Mouse (Mus musculus) hindbrain, embryonic 11.5 days (tissue): Measurements from ENCODE around the gene Slc22a7. TPM values are rescaled to one million over a fixed set of nuclear protein-coding genes. Genes with fewer than 3 reads are reported as not detected.

Experiments
- ATAC-seq: fragments of 200-750 bp; cut with Nextera tagmentation; 2 replicates; pipeline ENCODE4 v1.8.0; 2017; ENCODE audit warnings: mild to moderate bottlenecking, moderate TSS enrichment, moderate library complexity; ENCODE audit not compliant: low FRiP score
- DNase-seq: peaks from one replicate; pipeline ENCODE4 v3.0.0-alpha.2; 2015; ENCODE audit warnings: low spot score
- H3K27ac ChIP-seq: fragments of 300-500 bp; sonication (generic); 2 replicates; pipeline ENCODE4 v1.5.1; 2014; ENCODE audit warnings: mild to moderate bottlenecking, low read depth, low read length
- H3K27me3 ChIP-seq: fragments of 300-500 bp; sonication (generic); 2 replicates; pipeline ENCODE4 v1.6.1; 2014; ENCODE audit warnings: mild to moderate bottlenecking, low read length, moderate library complexity, mixed read lengths; ENCODE audit not compliant: control insufficient read depth, insufficient read depth
- H3K36me3 ChIP-seq: fragments of 300-500 bp; sonication (generic); 2 replicates; pipeline ENCODE4 v1.6.1; 2014; ENCODE audit warnings: mild to moderate bottlenecking, low read length, moderate library complexity, mixed read lengths; ENCODE audit not compliant: control insufficient read depth, insufficient read depth
- H3K4me1 ChIP-seq: fragments of 300-500 bp; sonication (generic); replicated peaks from 2 replicates; pipeline ENCODE4 v1.6.1; 2014; ENCODE audit warnings: low read length, mixed read lengths; ENCODE audit not compliant: control insufficient read depth, insufficient read depth
- H3K4me2 ChIP-seq: fragments of 300-500 bp; sonication (generic); replicated peaks from 2 replicates; pipeline ENCODE4 v1.6.1; 2014; ENCODE audit warnings: mild to moderate bottlenecking, low read depth, low read length
- H3K4me3 ChIP-seq: fragments of 300-500 bp; sonication (generic); 2 replicates; pipeline ENCODE4 v1.5.1; 2014; ENCODE audit warnings: low read depth, low read length
- H3K9ac ChIP-seq: fragments of 300-500 bp; sonication (generic); 2 replicates; pipeline ENCODE4 v1.6.1; 2014; ENCODE audit warnings: low read depth, low read length
- H3K9me3 ChIP-seq: fragments of 300-500 bp; sonication (generic); 2 replicates; pipeline ENCODE4 v1.6.1; 2016; ENCODE audit warnings: low read length; ENCODE audit not compliant: control insufficient read depth
- WGBS: fragments of 180-500 bp; shearing (Covaris S2); extraction: QIAGEN DNeasy Blood & Tissue Kit; methylation state at CpG from one replicate; pipeline ENCODE4 v1.1.7; 2014; 5-methylcytosine and 5-hydroxymethylcytosine counted together
- polyA plus RNA-seq: library from polyadenylated mRNA; unstranded; fragments of >200 nt; fragmentation: Nextera tagmentation; extraction: Ambion mirVana; gene quantifications from 2 replicates; pipeline ENCODE4 v1.2.1, GENCODE M21; 2014

The Slc22a7 gene
- polyA plus RNA-seq, 1 experiment from 2014 or later = not detected

- no peaks in the 10 kb centered on the region for H3K27me3 ChIP-seq
- no peaks in the 10 kb centered on the region for H3K36me3 ChIP-seq
- H3K4me2 ChIP-seq = no peak overlapping the region
- H3K9me3 ChIP-seq = no peaks in the 10 kb centered on the region
- H3K4me1 ChIP-seq = no peaks in the 10 kb centered on the region
- no peak for DNase-seq
- ATAC-seq = no peak
- no peak overlapping the region for H3K9ac ChIP-seq
- no peak overlapping the region for H3K4me3 ChIP-seq
- H3K27ac ChIP-seq = no peak overlapping the region
Measured at GRCm38 (mm10) chr17:46426496-46426895, 11.8 kb downstream of the Slc22a7 start.

- no peak overlapping the region for H3K4me3 ChIP-seq
- no peaks in the 10 kb centered on the region for H3K27me3 ChIP-seq
- no peaks in the 10 kb centered on the region for H3K9me3 ChIP-seq
- DNase-seq = no peak
- no peaks in the 10 kb centered on the region for H3K36me3 ChIP-seq
- H3K27ac ChIP-seq = no peak overlapping the region
- H3K4me2 ChIP-seq = no peak overlapping the region
- H3K9ac ChIP-seq = no peak overlapping the region
- no peak for ATAC-seq
- H3K4me1 ChIP-seq = no peaks in the 10 kb centered on the region
Measured at GRCm38 (mm10) chr17:46419717-46420116, 18.5 kb downstream of the Slc22a7 start.

DNA sequence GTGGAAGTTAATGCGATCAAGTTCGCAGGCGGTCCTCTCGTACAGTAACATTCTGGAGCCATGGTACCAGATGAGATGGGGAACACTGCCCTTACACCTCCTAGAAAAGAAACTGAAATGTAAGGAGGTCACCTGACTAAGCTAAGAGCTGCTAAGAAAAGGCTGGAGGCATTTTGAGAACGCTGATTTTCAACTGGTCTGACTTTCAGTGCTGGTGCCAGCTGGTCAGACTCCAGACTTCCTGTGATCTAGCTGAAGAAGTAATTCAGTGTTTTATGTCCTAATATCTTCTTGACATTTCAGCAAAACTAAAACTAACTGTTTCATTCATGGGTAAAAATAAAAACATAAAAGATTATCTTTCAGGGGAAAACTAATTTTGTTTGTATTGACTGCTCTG is 19.6 kb downstream of the Slc22a7 start:
- no peak for ATAC-seq
- no peak overlapping the region for H3K9ac ChIP-seq

DNA sequence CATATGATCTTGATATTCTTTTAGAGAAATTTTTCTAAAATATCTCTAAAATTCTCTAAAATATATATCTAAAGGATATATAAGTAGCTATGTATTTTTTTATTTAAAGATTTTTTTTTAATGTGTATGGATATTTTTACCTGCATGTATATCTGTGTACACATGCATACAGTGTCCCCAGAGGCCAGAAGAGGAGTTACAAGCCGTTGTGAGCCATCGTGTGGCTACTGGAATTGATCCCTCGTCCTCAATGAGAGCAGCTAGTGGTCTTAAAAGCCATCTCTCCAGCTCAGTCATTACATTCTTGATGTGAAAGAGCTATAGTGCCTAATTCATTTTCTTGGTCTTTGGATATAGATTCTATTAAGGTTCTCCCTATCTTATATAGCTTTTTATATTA is 29.8 kb downstream of the Slc22a7 start:
- no peak for DNase-seq
- Histone ChIP-seq H3K4me1 (no peaks in the 10 kb centered on the region), H3K4me3 (no peak overlapping the region), H3K4me2 (no peak overlapping the region), H3K27ac (no peak overlapping the region), H3K9ac (no peak overlapping the region), H3K9me3 (no peaks in the 10 kb centered on the region), H3K36me3 (peaks cover 9% of the 10 kb centered on the region), H3K27me3 (no peaks in the 10 kb centered on the region)
- WGBS = 32% methylated on average over 3 of the region's 3 CpGs
- no peak for ATAC-seq

More for the DNA sequence above, 19.6 kb downstream of the Slc22a7 start:
- WGBS = 81% methylated on average over 5 of the region's 5 CpGs
- Histone ChIP-seq H3K36me3 (no peaks in the 10 kb centered on the region), H3K27me3 (no peaks in the 10 kb centered on the region), H3K27ac (no peak overlapping the region), H3K4me3 (no peak overlapping the region), H3K9me3 (no peaks in the 10 kb centered on the region), H3K4me1 (no peaks in the 10 kb centered on the region), H3K4me2 (no peak overlapping the region)
- no peak for DNase-seq

- H3K4me1 ChIP-seq = no peaks in the 10 kb centered on the region
- H3K27me3 ChIP-seq = no peaks in the 10 kb centered on the region
- no peaks in the 10 kb centered on the region for H3K9me3 ChIP-seq
- no peak overlapping the region for H3K4me2 ChIP-seq
- H3K36me3 ChIP-seq = peaks cover 6% of the 10 kb centered on the region; the same call in 1 of the 2 replicates
- no peak overlapping the region for H3K9ac ChIP-seq
- DNase-seq = no peak
- WGBS = 84% methylated on average over 1 of the region's 1 CpGs
- no peak for ATAC-seq
- no peak overlapping the region for H3K27ac ChIP-seq
- H3K4me3 ChIP-seq = no peak overlapping the region
Measured at GRCm38 (mm10) chr17:46394631-46395030, 43.6 kb downstream of the Slc22a7 start.

DNA sequence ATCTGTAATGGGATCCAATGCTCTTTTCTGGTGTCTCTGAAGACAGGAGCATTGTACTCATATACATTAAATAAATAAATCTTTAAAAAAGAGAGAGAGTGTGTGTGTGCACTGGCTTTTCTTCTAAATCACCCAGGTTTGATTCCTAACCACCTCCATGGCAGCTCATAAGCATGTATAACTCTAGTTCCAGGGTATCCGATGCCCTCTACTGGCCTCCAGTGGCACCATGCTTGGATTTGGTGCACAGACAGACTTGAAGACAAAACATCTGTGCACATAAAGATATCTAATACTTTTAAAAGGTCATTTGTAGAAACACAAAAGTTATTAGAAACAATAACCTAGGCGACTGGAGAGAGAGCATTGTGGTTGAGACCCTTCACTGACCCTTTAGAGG is 45.2 kb downstream of the Slc22a7 start:
- Histone ChIP-seq H3K9me3 (no peaks in the 10 kb centered on the region), H3K4me1 (no peaks in the 10 kb centered on the region), H3K27me3 (no peaks in the 10 kb centered on the region), H3K27ac (no peak overlapping the region), H3K4me3 (no peak overlapping the region), H3K36me3 (peaks cover 4% of the 10 kb centered on the region; the same call in 1 of the 2 replicates), H3K4me2 (no peak overlapping the region), H3K9ac (no peak overlapping the region)
- 59% methylated on average over 2 of the region's 2 CpGs for WGBS
- DNase-seq = peak; percentile 55
- ATAC-seq = no peak

GRCm38 (mm10) chr17:46388200-46388599 is 50.1 kb downstream of the Slc22a7 start:
- H3K27me3 ChIP-seq = no peaks in the 10 kb centered on the region
- WGBS = 85% methylated on average over 3 of the region's 3 CpGs
- no peak for ATAC-seq
- H3K4me1 ChIP-seq = peaks cover 7% of the 10 kb centered on the region
- no peak overlapping the region for H3K4me3 ChIP-seq
- H3K9me3 ChIP-seq = no peaks in the 10 kb centered on the region
- H3K9ac ChIP-seq = no peak overlapping the region
- no peak overlapping the region for H3K4me2 ChIP-seq
- no peak for DNase-seq
- H3K36me3 ChIP-seq = peaks cover 4% of the 10 kb centered on the region; the same call in 1 of the 2 replicates
- H3K27ac ChIP-seq = no peak overlapping the region

DNA sequence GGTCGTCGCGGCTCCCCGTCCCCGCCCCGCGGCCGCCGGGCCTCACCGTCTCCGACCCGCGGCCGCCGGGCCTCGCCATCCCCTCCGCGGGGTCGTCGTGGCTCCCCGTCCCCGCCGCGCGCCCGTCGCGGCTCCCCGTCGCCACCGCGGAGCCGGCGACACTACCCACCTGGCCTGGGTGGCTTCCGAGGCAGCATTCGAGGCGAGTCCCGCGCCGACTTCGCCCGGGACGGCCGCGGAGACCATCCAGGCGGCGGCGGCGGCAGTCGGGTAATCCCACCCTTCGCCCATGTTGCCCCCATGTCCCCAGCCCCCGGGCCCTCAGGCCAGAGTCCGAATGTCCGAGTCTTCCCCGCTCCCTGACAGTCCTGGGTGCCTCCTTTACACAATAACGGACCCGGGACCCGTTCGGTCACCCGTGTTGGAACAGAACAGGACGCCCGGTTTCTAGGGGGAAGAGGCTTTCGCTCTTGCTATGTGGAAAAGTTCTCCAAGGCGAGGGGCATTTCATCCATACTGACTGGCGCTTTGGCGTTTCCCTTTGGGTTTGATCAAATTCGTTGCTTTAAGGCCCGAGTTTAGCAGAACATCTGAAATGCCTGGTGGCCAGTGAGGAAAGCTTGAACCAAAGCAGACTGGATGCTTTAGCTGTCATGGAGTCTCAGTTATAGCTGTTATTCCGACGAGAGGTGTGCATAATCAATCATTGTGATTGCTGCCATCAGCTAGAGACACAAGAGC is 54.0 kb downstream of the Slc22a7 start:
- peak overlapping the region; percentile 95 for H3K27ac ChIP-seq
- no peaks in the 10 kb centered on the region for H3K9me3 ChIP-seq
- ATAC-seq = peak; percentile 2
- peaks cover 7% of the 10 kb centered on the region for H3K4me1 ChIP-seq
- DNase-seq = peak; percentile 60
- H3K4me3 ChIP-seq = peak overlapping the region; percentile 91
- 0 out of 2 replicates have a peak, but pooled peaks cover 2% of the 10 kb centered on the region for H3K36me3 ChIP-seq
- H3K4me2 ChIP-seq = peak overlapping the region; percentile 87
- under 1% methylated on average over 57 of the region's 70 CpGs for WGBS
- H3K27me3 ChIP-seq = no peaks in the 10 kb centered on the region
- H3K9ac ChIP-seq = peak overlapping the region; percentile 92
